Mouse (Mus musculus) telencephalon, adult 2 months (tissue): Measurements from ENCODE around the gene Enpp7.

Experiments used
- DNase-seq: peaks from one replicate; pipeline ENCODE4 v3.0.0-alpha.2; 2011; ENCODE audit warnings: low read depth, low spot score

Gene Enpp7

GRCm38 (mm10) chr11:119035686-119036165 lies 47.7 kb downstream of the Enpp7 start:
- DNase-seq, result no peak

GRCm38 (mm10) chr11:119036447-119036846 lies 48.5 kb downstream of the Enpp7 start:
- no peak for DNase-seq

- no peak for DNase-seq
Measured at GRCm38 (mm10) chr11:119036934-119037779, 49.2 kb downstream of the Enpp7 start.

DNA sequence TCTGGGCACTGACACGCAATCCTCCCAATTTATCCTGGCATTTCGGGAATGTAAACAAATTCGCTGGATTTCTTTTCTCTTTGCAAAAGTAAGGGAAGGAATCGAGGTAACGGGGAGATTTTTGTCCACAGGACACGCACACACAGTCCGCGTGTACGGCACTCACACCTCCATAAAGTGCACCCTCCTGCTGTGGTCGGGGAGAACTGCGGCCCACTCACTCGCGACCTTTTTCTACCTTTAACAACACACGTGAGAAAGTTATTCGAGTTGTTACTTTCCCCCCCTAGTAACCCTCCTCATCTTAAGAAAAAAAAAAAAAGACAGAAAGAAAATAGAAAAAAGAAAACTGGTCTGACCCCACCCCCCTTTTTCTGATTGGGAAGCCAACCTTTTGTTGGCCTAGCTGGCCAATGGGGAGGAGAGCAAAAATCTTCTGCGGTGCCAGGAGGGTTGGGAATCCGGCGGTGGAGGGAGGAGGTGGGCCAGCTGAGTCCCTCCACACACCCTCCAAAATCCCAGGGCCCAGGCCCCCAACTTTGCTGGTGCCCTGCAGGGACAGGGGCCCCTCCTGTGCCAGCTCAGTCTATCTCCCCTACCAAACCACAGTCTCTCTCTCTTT lies 49.9 kb downstream of the Enpp7 start:
- DNase-seq, result no peak

DNA sequence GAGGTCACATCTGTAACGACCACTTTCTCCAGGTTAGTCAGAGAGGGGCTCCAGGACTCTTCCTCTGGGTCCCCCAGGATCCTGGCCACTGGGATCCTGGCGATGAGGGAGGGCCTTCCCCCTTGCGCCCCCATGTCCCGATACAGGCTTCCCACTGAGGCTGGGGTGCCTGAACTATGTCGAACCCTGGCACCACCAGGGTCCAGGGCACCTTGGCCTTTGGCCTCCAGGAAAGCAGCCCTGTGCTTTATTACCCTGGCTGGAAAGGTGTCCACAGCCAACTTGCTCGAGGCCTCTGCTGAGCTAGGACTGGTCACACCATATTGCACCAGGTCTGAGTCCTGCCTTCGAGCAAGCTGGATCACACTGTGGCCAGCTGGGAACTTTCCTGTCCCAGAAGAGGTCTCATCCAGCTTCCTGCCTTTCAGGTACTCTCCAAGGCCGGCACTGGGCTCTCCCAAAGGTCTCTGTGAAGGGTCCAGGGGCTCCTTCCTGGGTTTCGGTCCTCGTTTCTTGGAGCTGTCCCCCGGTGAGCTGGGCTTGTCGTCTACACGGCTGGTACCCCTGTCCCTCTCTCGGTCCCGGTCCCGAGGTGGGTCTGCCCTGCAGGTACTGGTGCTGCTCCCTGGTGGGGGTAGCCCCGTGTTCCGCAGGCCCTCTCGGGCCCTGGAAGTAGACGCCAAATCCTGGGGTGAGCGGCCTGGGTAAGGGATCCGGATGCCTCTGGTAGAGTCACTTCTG lies 50.9 kb downstream of the Enpp7 start:
- no peak for DNase-seq

DNA sequence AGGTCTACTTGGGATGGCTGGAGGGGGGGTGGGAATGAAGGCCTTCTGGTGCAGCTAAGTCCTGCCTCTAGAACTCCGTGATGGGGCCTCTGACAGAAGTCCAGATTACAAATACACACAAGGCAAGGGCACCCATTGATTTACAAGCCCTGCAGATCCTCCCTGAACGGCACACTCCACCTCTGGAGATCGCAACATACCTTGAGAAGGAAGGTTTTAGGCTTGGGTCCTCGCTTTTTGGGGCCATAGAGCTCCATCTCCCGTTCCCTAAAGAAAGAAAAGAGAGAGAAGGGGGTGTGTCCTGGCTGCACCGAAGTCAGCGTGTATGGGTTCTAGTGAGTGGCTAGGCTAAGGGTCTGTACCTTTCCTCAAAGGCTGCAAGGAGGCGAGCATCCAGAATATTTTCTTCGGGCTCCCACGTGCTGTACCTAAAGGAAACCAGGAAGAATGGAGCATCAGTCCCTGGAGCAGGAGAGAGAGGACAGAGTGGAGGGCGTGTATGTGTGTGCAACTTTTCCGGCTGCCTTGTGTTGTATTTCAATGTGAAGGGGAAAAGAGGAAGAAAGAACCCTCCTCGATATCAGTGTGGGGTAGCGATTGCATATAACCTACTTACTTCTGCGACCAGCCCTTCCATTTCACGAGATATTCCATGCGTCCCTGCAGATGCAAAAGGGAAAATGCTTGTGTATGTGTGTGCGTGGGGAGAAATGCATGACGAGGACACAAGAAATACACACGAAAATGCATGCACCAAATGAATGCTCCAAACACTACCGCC lies 51.9 kb downstream of the Enpp7 start:
- no peak for DNase-seq

GRCm38 (mm10) chr11:119040600-119041324 lies 52.8 kb downstream of the Enpp7 start, which contains the start of gene Cbx8:
Gene Cbx8, minus strand, starts transcription at chr11:119040969.
- peak; percentile 98 for DNase-seq

GRCm38 (mm10) chr11:119041325-119041716 lies 53.3 kb downstream of the Enpp7 start:
- no peak for DNase-seq

DNA sequence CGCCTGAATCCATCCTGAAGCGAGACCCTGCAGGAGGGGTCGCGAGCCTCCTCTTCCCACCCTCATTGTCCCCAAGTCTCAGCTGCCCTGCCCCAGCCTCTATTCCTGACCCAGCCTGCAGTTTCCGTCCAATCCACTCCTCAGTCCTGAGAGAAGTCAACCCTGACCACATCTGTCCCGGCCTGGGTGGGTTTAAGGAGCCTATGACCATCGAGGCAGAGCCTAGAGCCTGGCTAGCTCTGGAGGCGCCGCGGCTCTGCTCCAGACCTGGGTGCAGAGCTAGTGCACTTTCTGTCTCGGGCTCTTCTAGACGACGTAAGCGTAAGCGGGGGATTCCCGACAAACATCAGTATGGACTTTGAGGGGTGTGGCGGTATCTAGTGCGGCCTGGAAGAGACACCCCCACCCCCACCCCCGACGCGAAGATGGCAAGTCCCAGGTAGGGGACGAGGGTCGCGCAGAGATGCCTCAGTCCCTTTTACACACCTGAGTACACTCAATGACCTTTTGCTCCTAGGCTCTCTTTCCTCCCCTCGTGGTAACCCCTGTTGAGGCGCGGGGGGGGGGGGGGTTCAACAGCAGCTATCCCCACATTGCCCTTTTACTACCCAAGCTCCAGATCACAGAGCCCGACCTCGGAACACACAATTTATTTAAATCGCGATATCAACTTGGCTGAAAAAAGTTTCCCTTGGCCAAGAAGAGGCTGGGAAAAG lies 53.9 kb downstream of the Enpp7 start:
- no peak for DNase-seq
